Mouse (Mus musculus): ENCODE results near the gene Insig2.

DNA sequence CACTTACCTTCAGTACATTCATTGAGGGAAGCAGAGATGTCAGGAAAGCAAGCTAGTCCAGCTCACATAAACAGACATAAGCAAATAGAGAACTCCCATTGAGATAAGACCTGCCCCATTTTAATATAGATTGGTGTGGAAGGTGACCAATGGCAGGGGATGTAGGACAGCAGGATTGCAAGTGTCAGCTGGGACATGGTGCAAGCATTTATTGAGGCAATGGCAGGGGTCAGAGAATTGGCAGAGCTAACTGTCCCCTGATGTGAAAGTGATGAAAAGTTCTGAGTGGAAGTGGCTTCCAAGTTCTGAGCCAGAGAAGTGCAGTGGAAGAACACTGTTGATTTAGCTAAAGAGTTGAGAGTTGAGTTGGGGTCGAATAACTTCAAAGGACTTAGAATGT lies at the start of gene Insig2:
- no peak for TF ChIP-seq CTCF (IDR thresholded peaks at IDR 0.05; ENCODE audit: insufficient read depth, low read length)
- TF ChIP-seq POLR2A (IDR thresholded peaks at IDR 0.05; ENCODE audit: borderline replicate concordance, extremely low read depth, low read depth, low read length), result no peak

All from lung, adult 2 months (tissue).